Mouse (Mus musculus) cerebellum, adult 9-11 months (tissue): ENCODE data around the gene Trex1.
A peak's percentile ranks its signal among the peaks of the same experiment; 100 is the strongest.

Experiments used
- DNase-seq: peaks from one replicate; pipeline ENCODE4 v3.0.0; 2022

Trex1 gene

DNA sequence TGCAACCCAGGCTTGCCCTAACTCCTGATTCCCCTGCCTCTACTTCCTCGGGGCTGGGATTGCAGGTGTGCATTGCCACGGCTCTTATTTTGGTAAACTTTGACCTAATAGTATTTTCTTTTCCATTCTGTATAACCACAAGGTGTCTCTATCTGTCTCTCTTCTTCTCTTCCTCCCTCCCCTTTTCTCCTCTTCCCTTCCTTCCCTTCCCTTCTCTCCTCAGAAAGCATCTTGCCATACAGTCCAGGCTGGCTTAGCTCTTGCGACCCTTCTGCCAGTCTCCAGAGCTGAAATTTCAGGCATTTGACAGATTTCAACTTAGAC is 8.9 kb downstream of the Trex1 start:
- no peak for DNase-seq

GRCm38 (mm10) chr9:109049996-109050673 is 9.4 kb downstream of the Trex1 start:
- no peak for DNase-seq

GRCm38 (mm10) chr9:109049316-109049715 is 10.2 kb downstream of the Trex1 start:
- no peak for DNase-seq

DNA sequence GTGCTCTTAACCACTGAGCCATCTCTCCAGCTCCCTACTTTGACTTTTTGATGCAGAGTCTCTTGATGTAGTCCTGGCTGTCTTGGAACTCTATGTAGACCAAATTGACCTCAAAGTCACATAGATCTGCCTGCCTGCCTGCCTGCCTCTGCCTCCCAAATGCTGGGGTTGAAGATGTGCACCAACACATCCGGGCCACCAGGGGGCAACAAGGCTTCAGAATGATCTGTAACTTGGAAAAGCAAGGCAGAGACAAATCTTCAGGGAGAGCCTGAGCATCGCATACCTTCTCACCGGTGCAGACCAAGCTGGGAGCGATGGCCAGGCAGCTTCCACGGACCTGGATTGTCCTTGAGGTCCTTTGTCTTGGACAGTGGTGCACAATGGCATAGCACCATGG is 13.2 kb downstream of the Trex1 start:
- DNase-seq: peak; percentile 54

DNA sequence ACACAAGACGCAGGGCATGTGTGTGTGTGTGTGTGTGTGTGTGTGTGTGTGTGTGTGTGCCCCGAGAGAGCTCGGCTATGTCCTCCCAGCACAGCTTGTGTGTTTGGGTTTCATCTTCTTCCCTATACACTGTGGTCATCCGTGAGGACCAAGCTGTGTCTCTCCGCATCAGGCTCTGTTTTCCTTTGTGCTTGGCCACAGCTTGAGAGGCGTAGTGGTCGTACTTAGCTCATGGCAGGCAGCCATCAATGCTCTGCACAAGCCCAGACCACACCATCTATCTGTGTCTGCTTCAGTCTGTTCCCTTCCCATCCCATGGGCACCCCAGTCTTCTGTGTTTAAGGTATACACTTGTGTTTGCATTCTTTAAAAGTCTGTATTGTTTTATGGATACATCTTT is 18.2 kb downstream of the Trex1 start:
- peak; percentile 17 for DNase-seq

- peak; percentile 21 for DNase-seq
These were observed 18.6 kb downstream of the Trex1 start for GRCm38 (mm10) chr9:109040906-109041305.

DNA sequence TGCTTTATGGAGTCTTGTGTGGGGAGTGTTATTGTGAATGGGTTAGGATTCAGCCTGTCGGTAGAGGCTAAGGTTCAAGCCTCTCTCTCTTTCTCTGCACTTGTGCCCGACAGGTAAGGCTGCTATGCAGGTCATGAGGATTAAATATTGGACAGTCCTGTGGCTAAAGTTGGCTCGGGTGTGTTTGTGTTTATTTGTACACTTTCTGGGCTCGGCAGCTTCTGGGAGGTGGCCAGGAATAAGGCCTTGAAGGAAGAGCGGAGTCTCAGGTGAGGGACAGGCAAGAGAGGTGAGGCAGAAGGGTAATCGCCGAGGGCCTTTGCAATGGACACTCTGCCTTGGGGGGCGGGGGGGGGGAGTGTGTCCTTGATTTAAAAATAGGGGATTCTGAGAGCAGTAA is 19.3 kb downstream of the Trex1 start:
- DNase-seq: peak; percentile 45

GRCm38 (mm10) chr9:109039681-109040080 is 19.9 kb downstream of the Trex1 start:
- DNase-seq: peak; percentile 7

DNA sequence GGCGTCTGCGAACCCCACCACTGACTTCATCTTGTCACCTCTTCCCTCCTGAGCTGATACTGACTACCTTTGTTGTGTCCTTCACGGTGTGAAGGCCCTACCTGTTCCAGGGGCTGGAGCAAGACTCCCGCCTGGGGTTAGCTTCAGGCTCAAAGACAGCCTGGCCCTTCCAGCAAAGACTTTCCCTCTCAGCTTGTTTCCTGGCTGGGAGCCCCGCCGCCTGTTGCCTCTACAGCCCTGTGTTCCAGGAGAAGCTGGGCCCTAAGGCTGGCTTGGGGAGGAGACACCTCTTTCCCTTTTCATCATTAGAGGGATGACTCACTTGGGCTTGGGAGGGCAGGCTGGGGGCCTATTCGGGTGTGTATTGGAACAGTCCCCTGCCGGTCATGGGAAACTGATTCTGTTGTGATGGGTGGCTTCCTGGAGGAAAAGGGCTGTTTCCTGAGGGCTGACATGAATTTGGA is 20.6 kb downstream of the Trex1 start:
- peak; percentile 75 for DNase-seq

DNA sequence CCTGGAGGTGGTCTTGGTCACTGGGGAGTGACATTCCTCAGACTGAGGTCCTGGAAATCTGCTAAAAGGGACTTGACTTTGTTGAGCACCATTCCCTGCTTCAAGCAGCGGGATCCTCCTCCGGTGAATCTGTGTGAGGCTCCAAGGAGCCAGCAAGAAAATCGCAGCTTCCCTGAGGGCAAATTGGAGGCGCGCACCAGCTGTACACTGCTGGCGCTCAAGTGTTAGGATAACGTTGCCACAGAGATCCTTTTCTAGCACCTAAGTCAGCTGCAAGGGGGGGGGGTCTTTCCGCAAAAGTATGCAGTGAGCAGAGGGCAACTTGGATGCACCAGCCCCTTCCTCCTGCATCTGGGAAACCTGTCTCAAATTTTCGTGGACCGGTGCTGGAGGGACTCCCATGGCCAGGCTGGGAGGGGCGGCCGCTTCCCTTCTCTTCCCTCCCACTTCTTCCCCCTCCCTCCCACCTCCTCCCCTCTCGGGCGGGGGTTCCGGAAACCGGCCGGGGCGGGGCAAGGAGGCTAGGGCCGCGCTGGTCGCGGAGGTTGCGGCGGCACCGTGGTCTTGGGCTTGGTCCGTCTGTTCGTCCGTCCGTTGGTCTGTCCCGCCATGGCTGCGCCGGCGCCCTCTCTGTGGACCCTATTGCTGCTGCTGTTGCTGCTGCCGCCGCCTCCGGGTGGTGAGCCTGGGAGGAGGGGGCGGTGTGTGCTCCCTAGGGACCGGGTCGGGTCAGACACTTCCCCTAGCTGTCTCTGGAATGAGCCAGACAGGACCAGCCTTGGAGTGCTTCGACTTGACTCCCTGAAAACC is 21.2 kb downstream of the Trex1 start, which contains the start of gene Shisa5:
TSS of gene Shisa5 (plus strand) at position 480 of the 810 bp plus-strand sequence.
- DNase-seq: peak; percentile 63

GRCm38 (mm10) chr9:109032435-109032834 is 27.1 kb downstream of the Trex1 start:
- no peak for DNase-seq

DNA sequence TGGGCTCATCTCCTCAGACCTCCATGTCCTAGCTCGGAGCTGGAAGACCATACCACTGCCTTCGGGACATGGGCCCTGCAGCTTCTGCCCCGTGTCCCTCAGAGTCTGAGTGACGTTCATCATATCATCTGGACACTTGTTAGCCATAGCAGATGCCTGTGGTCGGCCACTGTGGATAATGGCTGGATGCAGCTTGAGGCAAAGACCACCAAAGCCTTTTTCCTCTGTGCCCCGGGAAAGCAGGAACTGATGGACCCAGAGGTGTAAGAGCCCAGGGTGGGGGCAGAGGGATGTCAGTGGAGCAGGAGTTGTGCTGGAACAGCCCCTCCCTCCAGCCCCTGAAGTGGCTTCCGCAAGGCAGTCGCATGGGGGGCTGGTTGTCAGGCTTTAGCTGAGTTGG is 27.8 kb downstream of the Trex1 start:
- DNase-seq: no peak

DNA sequence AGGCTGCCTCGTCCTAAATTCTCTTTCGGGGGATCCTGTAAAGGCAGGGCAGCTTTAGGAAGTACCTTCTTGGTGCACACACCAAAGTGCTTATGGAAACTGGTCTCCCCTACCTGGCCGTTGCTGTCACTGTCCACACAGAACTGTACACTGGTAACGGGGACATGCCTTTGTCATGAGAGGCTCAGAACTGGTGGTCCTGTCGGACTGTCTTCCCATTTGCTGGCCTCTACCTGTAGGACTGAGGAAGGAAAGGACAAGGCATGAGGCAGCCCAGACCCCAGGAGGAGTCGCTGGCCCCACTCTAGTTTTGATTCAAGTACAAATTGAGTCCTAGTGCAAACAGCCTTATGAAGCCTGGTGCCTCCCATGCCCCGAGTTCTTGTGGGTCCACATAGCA is 28.5 kb downstream of the Trex1 start:
- no peak for DNase-seq

GRCm38 (mm10) chr9:109030312-109030711 is 29.2 kb downstream of the Trex1 start:
- no peak for DNase-seq

DNA sequence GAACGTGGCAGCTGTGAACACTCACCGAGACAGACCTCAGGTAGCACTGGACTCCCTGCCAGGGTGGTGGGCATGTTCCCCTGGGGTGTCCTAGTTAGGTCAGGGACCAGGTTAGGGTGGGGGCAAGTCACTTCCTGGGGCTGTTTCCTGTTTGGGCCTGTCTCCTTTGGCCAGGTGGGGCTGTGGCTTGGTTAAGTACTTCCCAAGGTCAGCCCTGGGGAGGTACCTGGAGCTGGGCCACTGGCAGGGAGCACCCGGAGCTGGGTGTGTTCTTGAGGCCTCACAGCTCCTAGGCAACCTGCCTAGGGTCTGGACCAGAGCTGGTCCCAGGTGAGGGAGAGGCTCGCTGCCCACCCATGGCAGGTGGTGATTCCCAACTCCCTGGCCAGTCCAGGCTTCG is 30.6 kb downstream of the Trex1 start:
- DNase-seq: no peak

DNA sequence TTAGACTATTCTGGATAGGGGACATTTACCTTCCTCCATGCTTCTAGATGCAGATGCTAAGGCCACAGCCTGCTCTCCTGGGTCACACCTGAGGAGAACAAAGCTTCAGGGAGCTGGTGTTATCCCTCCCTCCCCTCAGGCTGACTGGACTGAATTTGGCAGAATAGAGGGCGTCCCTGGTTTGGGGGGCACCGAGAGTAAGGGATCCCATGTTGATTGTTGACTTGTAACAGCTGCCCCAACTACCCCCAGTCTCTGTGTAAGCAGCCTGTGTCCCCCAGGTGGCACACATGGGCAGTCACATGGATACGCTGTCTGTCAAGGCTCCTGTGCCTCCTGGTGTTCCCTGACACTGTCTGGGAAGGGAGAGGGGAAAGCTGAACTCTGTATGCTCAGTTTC is 31.1 kb downstream of the Trex1 start:
- DNase-seq: no peak

DNA sequence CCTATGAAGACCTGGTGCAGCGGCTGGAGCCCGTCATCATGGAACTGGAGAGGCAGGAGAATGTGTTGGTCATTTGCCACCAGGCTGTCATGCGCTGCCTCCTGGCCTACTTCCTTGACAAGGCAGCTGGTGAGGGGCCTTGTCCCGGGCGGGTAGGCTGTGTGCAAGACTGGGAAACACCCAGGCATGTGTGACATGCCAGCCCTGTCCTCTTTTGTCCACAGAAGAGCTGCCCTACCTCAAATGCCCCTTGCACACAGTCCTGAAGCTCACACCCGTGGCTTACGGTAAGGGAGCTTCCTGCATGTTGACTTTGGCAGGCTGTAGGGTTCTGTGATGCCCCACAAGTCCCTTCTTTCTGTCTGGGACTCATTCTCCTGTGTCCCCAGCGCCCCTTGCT is 32.0 kb downstream of the Trex1 start:
- no peak for DNase-seq

DNA sequence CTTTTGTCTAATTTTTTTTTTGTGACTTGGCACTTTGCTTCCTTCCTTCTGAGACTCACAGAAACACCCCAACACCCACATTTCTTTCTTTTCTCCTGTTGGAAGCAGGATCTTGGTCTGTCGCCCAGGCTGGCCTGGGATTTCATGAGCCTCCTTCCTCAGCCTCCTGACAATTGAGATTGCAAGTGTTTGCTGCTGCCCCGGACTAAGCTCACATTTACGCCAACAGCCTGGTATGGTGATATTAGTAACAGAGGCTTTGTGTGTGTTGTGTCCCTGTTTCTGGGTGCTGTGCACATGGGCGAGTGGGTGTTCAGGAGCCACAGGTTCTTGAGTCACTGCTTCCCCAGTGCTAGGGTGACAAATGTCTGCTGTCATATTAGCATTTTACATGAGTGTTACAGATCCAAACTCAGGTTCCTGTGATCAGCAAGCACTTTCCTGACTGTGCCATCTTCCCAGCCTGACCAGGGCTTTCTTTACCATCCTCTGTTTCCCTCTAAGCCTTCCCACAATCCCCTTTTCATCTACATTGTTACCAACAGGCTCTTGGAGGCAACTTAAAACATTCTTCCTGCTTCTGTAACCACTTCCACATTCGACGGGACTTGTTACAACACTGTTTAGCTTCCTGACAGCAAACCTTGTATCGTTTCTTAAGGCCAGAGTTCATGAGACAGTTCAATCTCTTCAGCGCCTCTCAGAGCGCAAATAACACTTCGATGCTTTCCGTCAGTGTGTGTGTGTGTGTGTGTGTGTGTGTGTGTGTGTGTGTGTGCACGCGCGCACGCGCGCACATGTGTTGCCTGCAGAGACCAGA is 36.5 kb downstream of the Trex1 start:
- no peak for DNase-seq

DNA sequence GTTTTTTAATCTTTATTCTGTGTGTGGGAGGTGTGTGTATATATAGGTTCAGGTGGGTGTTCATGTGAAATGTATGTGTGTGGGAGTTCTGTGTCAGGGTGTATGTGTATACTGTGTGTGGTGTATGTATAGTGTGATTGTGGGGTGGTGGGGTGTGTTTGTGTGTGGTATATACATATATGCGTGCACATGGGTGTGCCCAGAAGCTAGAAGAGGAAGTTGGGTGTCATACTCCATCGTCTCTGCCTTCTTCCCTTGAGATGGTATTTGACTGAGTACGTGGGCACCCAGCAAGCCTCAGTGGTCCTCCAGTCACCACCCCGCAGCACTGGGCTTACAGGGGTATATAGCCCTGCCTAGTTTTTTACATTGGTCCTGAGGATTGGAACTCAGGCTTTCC is 38.1 kb downstream of the Trex1 start:
- no peak for DNase-seq

DNA sequence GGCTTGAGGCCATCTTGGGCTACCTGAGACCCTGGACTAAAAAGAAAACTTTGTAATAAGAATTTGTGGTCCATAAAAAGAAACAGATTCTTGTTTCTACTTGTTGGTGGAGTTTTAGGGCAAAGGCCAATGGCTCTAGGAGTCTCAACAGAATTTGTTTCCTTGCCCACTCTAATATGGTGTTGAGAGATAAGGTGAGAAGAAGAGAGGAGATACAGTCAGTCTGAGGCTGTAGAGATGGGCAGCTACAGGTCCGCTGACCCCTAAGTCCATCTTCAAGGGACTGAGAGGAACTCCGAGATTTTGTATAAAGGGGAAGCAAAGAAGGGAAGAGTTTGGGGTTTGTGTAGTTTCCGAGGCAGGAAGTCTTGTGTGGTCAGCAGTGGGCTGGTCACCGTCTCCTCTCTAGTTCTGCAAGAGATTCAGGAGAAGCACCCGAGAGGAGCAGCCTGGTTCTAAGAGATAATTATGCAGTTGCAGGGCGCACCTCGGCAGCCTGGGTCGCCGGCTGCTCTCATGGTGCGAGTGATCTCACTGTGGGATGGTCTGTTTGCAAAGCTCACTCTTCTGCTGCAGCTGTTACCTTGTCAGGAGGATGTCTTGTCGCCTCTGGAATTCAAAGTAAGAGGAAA is 42.4 kb downstream of the Trex1 start:
- no peak for DNase-seq

DNA sequence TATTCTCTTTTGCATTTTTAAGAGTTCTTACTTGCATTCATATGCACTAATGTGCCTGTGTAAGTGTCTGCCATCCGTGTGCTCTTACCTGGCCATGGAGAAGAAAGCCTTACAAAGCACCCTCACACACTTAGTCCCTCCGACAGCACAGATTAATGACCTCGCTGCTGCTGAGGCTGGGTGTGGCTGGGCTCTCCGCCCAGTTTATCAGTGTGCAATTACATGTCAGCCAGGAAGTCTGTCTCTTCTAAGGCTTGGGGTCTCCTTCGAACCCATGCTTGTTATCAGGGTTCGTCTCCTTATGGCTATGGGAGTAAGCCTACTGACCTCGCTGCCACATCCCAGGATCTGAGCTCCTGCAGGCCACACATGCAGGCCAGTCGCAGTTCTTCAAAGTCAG is 44.1 kb downstream of the Trex1 start:
- no peak for DNase-seq

DNA sequence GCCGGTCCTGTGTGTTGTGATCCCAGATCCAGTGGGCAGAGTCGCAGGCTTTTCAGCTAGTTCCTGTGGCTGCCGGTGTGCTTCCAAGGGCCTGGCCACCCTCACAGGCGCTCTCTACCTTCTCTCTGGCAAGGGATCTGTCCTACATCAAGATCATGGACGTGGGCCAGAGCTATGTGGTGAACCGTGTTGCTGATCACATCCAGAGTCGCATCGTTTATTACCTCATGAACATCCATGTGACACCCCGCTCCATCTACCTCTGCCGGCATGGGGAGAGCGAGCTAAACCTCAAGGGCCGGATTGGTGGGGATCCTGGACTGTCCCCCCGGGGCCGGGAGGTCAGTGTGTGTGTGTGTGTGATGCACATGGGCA is 49.2 kb downstream of the Trex1 start:
- DNase-seq: no peak

- DNase-seq: no peak
These were observed 49.8 kb downstream of the Trex1 start for GRCm38 (mm10) chr9:109009636-109010315.
